Mouse (Mus musculus) R1 (cell line): ENCODE measurements at regions not wholly inside any gene's neighbourhood (a gene's known extent, or its start where the extent isn't known, plus 50 kb on each side); places are given as distances from the start of the nearest gene placed in this dataset.

Source experiments
- DNase-seq: peaks from one replicate; pipeline ENCODE4 v3.0.0-alpha.2; 2018; ENCODE audit warnings: low read depth, low spot score

- peak; percentile 22 for DNase-seq
These were observed 50.6 kb upstream of the Trhde start for GRCm38 (mm10) chr10:114852688-114853087.
